Mouse (Mus musculus) monocyte, adult 5-6 weeks (primary cell): ENCODE measurements around the gene Spata17. TPM values are rescaled to one million over a fixed set of nuclear protein-coding genes. Genes with fewer than 3 reads are reported as not detected.

Source experiments
- ATAC-seq: fragments of 153-309, 156-312 bp; replicated peaks from 2 replicates; pipeline ENCODE4 v1.8.0; 2017; ENCODE audit warnings: mild to moderate bottlenecking; ENCODE audit not compliant: low TSS enrichment, insufficient number of reproducible peaks, severe bottlenecking, poor library complexity, low FRiP score
- total RNA-seq: library from RNA; stranded (forward); fragments of 200-1000, 200-491, 200-594 nt; gene quantifications from 3 replicates; pipeline ENCODE4 v1.2.3, GENCODE M21; 2017

Spata17 gene
- not detected in 3 replicates for total RNA-seq

- peak; percentile 81 for ATAC-seq
Observed at GRCm38 (mm10) chr1:187215181-187216116, at the start of gene Spata17, which contains the start of gene Gpatch2. Gene Spata17 (minus strand): TSS chr1:187215465. Gene Gpatch2 (plus strand): TSS chr1:187215508.

GRCm38 (mm10) chr1:187258756-187259155 lies 43.5 kb upstream of the Spata17 start:
- ATAC-seq: no peak

DNA sequence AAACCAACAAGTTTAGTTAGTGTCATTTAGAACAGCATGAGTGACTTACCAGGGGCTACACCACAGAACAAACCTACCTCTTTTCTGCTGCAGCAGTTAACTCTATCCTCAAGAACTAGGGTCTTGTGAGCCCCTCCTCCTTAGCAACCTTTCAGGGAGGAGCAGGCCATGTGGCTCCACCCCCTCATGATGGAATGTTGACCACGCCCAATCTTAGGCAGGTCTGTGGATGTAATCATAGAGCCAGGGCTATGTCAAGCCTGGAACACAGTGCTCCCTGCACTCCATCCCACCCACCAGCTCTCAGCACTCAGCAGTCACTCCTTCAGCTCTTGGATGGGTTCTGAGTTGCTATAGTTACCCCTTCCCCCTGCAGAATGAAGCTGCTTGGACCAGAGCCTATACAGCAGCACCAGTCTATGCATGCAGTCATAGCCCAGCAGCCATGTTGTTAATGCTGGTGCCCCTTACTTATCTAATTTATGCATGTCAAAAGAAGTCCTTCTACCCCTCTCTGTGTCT lies 35.5 kb upstream of the Spata17 start:
- ATAC-seq: no peak

DNA sequence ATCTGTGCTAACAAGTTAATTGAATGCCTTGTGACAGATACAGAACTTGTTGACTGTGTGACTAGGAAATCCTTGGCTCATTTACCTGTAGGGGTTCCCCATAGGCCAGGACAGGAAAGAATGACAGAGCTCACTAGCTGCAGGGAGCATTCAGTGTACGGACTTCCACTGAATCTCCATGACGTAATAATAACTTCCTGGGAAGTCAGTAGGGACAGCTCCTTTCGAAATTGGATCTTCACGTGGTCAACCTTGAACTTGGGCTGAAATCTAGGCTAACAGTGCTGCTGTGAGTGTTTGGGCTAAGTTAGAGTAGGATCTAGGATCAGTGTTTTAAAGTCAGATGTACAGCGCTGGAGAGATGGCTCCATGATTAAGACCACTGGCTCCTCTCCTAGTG lies 29.5 kb upstream of the Spata17 start:
- no peak for ATAC-seq

- ATAC-seq: no peak
Observed at GRCm38 (mm10) chr1:187241329-187241728, 26.1 kb upstream of the Spata17 start.

DNA sequence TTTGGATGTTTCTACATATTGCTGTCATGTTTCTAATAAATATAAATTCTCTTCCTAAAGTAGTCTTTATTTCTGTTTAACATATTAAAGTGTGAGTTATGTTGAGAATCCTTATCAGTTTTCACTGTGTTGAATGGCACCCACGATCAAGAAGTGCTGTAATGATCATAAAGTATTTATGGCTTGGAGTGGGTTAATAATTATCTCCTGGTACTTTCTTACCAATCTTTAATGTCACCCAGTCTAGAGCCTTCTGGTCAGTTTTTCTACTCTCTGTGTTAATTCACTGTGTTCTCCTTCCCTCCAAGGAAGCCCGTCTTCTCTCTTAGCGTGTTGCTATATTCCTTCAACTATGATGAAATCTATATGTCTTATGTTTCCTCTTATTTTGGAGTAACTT lies 25.0 kb upstream of the Spata17 start:
- no peak for ATAC-seq

- no peak for ATAC-seq
Observed at GRCm38 (mm10) chr1:187238061-187238460, 22.8 kb upstream of the Spata17 start.

GRCm38 (mm10) chr1:187236296-187236695 lies 21.0 kb upstream of the Spata17 start:
- no peak for ATAC-seq

- no peak for ATAC-seq
Observed at GRCm38 (mm10) chr1:187235161-187235560, 19.9 kb upstream of the Spata17 start.

DNA sequence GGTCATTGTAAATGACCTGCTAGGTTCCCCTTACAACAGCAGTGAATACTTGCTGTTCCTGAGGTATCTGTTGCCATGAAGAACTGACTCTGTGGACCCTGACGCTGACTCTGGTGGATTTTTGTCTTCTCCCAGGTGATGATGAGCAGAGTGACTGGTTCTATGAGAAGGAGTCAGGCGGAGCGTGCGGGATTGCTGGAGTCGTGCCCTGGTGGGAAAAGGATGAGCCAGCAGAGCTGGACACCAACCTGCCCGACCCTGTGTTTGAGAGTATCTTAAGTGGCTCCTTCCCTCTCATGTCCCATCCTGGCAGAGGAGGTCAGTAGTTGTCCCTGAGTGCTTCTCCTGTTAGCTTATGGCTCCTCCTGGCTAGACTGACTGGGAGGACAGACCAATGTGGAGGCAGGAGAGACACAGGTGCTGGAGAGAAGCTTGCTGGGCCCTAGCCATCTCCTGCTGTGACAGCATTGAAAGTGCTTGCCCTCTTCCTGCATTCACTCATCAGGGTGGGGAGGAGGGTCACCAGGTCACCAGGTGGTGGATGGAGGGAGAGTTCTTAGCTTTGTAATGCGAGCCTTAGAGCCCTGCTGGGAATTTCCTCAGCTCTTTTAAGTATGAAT lies 17.8 kb upstream of the Spata17 start:
- no peak for ATAC-seq

GRCm38 (mm10) chr1:187232196-187232955 lies 17.1 kb upstream of the Spata17 start:
- no peak for ATAC-seq

DNA sequence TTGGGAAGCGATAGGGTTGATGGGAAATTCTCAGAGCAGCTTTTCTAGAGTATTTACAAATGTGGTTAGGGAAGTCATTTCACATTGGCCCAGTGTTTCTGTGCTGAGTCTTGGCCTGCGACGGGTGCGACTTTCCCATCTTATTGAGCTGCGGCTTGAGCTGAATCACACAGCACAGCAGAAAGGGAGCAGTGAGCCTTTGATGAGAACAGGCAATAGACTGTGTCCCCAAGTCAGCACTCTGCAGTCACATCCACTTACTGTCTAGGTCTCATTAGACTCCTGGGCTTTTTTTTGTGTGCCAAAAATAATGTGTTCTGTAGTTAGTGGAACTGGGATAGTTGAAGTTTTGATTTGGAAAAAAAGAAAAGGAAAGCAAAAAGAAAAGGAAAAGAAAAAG lies 15.0 kb upstream of the Spata17 start:
- no peak for ATAC-seq

DNA sequence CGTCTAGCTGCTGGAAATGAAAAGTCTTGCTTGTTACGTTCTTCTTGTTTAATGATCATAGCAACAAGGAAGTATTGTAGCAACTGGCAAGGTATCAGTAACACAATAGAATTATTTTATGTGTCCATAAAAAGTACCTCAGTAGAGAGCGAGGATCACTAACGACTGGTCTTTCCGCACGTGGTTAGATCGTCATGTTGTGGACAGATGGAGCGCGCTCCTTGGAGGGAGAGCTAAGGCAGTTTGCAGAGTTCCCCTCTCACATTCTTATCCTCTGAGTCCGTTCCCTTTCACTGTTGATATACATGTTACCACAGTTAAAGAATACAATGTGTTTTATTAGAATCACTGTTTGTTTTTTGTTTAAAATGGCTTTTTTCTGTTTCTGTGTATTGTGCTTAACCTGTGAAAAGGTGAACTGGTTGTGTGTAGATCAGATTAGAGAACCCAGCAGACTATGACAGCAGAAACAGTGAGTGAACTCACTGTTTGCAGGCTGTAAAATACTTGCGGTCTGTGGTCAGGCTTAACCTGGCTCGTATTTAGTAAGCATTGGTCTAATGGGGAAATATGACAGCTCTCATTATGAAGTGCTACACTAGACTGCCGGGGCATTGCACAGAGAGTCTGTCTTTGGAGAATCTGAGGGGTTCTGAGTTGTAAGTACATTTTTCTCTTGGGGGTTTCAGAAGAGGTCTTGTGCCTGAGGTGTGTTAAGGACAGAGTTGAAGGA lies 13.3 kb upstream of the Spata17 start:
- 0 out of 2 replicates have a peak, but pooled peaks have one; percentile 43 for ATAC-seq

DNA sequence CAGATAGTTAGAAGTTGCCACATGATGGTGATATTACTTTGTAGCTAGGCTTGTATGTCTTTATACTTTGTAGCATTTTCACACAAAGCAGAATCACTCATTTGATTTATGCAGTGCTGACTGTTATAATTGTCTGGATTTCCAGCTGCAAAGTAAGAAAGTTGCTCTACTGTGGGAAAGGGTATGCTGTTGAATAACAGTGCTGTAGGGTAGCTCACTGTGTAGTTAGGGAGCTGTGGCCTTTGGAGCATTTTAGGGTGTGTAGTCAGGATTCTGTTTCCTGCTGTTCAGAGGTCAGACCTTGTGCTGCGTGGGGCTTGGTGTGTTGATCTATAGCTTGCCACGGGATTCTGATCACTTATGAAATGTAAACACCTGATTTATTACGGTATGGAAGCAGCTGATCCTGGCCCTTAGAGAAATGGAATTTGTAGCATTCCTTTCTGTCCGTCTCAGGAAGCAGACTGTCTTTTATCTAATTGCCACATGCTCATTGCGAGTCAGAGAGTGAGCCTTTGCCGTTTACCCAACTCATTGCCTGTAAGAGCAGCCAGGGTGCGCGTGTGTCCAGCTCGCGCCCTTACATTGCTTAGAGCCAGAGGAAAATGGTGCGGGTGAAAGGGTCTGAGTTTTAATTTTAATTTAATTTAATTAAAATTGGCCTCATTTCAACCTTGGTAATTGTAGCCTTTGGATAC lies 11.2 kb upstream of the Spata17 start:
- no peak for ATAC-seq

DNA sequence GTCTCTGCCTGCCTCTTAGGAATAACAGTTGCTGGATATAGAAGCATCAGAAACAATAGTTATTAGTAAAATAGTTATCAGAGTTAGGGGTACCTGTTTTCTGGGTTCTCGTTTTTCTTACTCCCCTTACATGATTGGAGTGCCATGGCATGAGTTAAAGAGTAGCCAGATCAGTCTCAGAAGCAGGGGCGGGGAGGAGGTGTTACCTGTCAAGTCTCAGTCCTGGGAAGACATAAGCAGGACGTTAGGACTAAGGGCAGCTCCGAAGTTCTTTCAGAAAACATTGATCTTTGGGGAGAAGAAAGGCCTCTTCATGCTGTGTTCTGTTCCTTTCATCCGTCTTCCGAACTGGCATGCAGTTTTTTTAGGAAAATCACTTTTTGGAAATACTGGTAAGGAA lies 5.5 kb upstream of the Spata17 start:
- ATAC-seq: no peak

- no peak for ATAC-seq
Observed at GRCm38 (mm10) chr1:187216620-187217410, 1.6 kb upstream of the Spata17 start.

- no peak for ATAC-seq
Observed at GRCm38 (mm10) chr1:187210736-187211135, 4.5 kb downstream of the Spata17 start.
